Mouse (Mus musculus) CH12.LX (cell line): ENCODE measurements at regions not wholly inside any gene's neighbourhood (a gene's known extent, or its start where the extent isn't known, plus 50 kb on each side); places are given as distances from the start of the nearest gene placed in this dataset.

Experiments used
- E2F4 ChIP-seq: IDR thresholded peaks from 2 replicates; pipeline ENCODE4 v1.6.1; 2011; ENCODE audit warnings: low read depth, low read length, improper control_type of control experiment; ENCODE audit not compliant: insufficient replicate concordance
- RCOR1 ChIP-seq: conservative IDR thresholded peaks from 2 replicates; pipeline ENCODE4 v1.6.1; 2012; ENCODE audit warnings: low read depth, mild to moderate bottlenecking, inconsistent platforms, low read length, improper control_type of control experiment
- ZC3H11A ChIP-seq: IDR thresholded peaks from 2 replicates; pipeline ENCODE4 v1.6.1; 2012; ENCODE audit warnings: low read depth, mild to moderate bottlenecking, inconsistent platforms, low read length, improper control_type of control experiment

GRCm38 (mm10) chr1:65544219-65544864, 262.5 kb downstream of the Pth2r start:
- TF ChIP-seq E2F4 = no peak
- TF ChIP-seq ZC3H11A = no peak
- TF ChIP-seq RCOR1 = no peak
